Mouse (Mus musculus) heart, postnatal 0 days (tissue): Measurements from ENCODE around the gene Kcng3. TPM values are rescaled to one million over a fixed set of nuclear protein-coding genes. Genes with fewer than 3 reads are reported as not detected.

Experiments used
- ATAC-seq: fragments of 200-750 bp; cut with Nextera tagmentation; 2 replicates; pipeline ENCODE4 v1.8.0; 2017; ENCODE audit warnings: low read depth, moderate number of reproducible peaks, moderate library complexity; ENCODE audit not compliant: insufficient read depth
- DNase-seq: peaks from one replicate; pipeline ENCODE4 v3.0.0-alpha.2; 2016; ENCODE audit warnings: low spot score
- H3K27ac ChIP-seq: fragments of 300-500 bp; sonication (generic); 2 replicates; pipeline ENCODE4 v1.5.1; 2014; ENCODE audit warnings: low read depth, mild to moderate bottlenecking
- H3K27me3 ChIP-seq: fragments of 300-500 bp; sonication (generic); 2 replicates; pipeline ENCODE4 v1.6.1; 2014; ENCODE audit warnings: low read length, mixed read lengths; ENCODE audit not compliant: control insufficient read depth, insufficient read depth
- H3K36me3 ChIP-seq: fragments of 300-500 bp; sonication (generic); replicated peaks from 2 replicates; pipeline ENCODE4 v1.6.1; 2014; ENCODE audit warnings: low read length, mixed read lengths; ENCODE audit not compliant: control insufficient read depth, insufficient read depth
- H3K4me1 ChIP-seq: fragments of 300-500 bp; sonication (generic); 2 replicates; pipeline ENCODE4 v1.6.1; 2014; ENCODE audit warnings: antibody characterized with exemption; ENCODE audit not compliant: control insufficient read depth, insufficient read depth
- H3K4me2 ChIP-seq: fragments of 300-500 bp; sonication (generic); 2 replicates; pipeline ENCODE4 v1.6.1; 2014; ENCODE audit warnings: low read depth, mild to moderate bottlenecking, low read length, moderate library complexity
- H3K4me3 ChIP-seq: fragments of 300-500 bp; sonication (generic); 2 replicates; pipeline ENCODE4 v1.5.1; 2014; ENCODE audit warnings: low read depth, low read length
- H3K9ac ChIP-seq: fragments of 300-500 bp; sonication (generic); replicated peaks from 2 replicates; pipeline ENCODE4 v1.6.1; 2014; ENCODE audit warnings: low read depth, low read length, mixed read lengths
- H3K9me3 ChIP-seq: fragments of 300-500 bp; sonication (generic); replicated peaks from 2 replicates; pipeline ENCODE4 v1.6.1; 2016; ENCODE audit warnings: low read length; ENCODE audit not compliant: control insufficient read depth
- CTCF ChIP-seq: IDR thresholded peaks from 2 replicates; pipeline ENCODE4 v1.5.1; 2016; ENCODE audit warnings: antibody characterized with exemption, control low read depth, low read depth
- EP300 ChIP-seq: IDR thresholded peaks from 2 replicates; pipeline ENCODE4 v1.6.1; 2016; ENCODE audit warnings: antibody characterized with exemption, low read depth
- WGBS: fragments of 180-500 bp; shearing (Covaris S2); extraction: QIAGEN DNeasy Blood & Tissue Kit; methylation state at CpG from one replicate; pipeline ENCODE4 v1.1.7; 2014; 5-methylcytosine and 5-hydroxymethylcytosine counted together
- polyA plus RNA-seq: library from polyadenylated mRNA; unstranded; fragments of >200 nt; fragmentation: Nextera tagmentation; extraction: Ambion mirVana; gene quantifications from 2 replicates; pipeline ENCODE4 v1.2.1, GENCODE M21; 2015
- total RNA-seq: library from RNA; depleted of rRNA; stranded (reverse); fragments of >200 nt; gene quantifications from 2 replicates; pipeline ENCODE4 v1.2.3, GENCODE M21; 2014; ENCODE audit warnings: low replicate concordance

Kcng3 gene
- total and polyA plus RNA-seq, 2 experiments from 2014 or later: not detected

DNA sequence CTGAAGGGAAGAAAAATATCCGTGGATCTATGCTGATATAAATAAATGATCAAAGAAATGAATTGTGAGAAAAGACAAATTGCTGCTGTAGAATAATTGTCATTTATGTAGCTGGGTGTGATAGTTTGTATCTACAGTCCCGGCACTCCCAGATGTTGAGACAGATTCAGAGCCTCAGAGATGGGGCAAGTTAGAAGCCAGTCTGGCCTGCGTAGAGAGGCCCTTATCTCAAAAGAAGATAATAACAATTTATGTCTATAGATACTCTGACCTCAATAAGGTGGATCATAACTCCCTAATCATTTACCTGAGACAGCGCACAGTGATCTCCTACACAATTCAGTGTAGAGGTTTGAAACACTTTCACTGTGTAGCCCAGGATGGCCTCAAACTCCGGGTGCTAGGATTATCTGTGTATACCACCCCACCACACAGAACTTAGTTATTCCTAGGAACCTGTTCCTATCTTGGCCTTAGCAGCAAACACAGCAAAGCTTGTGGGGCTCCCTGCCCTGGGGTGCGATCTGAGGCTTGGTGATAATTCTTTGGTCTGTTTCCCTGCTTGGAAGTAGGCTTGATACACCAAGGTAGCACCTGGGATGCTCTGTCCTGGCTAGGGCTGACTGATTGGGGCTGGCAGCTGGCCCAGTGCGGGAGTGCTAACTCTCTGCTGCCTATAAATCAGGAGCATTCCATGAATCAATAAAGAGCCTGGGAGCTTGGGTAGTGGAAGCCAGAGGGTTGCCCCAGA lies 19.4 kb upstream of the Kcng3 start:
- no peak for DNase-seq
- Histone ChIP-seq H3K4me1 (no peaks in the 10 kb centered on the region), H3K9me3 (no peaks in the 10 kb centered on the region), H3K27me3 (no peaks in the 10 kb centered on the region), H3K9ac (no peak overlapping the region), H3K36me3 (no peaks in the 10 kb centered on the region), H3K4me3 (no peak overlapping the region), H3K27ac (no peak overlapping the region), H3K4me2 (no peak overlapping the region)
- no peak for ATAC-seq
- TF ChIP-seq CTCF (no peak), EP300 (no peak)
- 79% methylated on average over 7 of the region's 7 CpGs for WGBS

DNA sequence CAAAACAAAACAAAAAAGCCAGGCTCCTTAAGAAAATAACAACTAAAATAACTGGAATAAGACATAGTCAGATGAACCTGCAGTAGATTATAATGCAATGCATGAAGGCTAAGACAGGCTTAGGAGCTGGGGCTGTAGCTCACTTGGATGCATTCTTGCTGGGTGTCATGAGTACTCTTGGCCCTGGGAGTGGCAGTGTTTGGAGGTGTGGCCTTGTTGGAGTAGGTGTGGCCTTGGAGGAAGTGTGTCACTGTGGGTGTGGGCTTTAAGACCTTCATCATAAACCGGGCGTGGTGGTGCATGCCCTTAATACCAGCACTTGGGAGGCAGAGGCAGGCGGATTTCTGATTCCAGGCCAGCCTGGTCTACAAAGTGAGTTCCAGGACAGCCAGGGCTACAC lies 18.3 kb upstream of the Kcng3 start:
- ATAC-seq (no peak), DNase-seq (no peak)
- Histone ChIP-seq H3K4me2 (no peak overlapping the region), H3K27ac (no peak overlapping the region), H3K36me3 (no peaks in the 10 kb centered on the region), H3K9me3 (no peaks in the 10 kb centered on the region), H3K4me3 (no peak overlapping the region), H3K4me1 (no peaks in the 10 kb centered on the region), H3K27me3 (no peaks in the 10 kb centered on the region), H3K9ac (no peak overlapping the region)
- 87% methylated on average over 3 of the region's 3 CpGs for WGBS
- TF ChIP-seq CTCF: no peak
- TF ChIP-seq EP300: no peak

DNA sequence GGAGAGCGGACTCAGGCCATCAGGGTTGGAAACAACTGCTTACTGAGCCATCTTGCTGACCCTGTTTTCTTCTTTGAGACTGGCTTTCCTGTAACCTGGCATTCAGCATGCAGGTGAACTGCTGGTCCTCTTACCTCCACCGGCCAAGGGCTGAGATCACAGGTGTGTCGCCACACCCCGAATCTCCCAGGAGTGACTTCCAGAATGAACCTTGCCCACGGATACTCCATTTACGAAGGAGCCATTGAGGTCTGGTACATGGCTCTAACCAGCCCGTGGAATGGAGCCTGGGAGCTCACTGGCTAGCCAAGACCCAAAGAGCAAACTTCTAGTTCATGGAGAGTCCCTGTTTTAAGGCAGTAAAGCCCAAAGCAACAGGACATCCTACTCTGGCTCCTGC lies 15.7 kb upstream of the Kcng3 start:
- Histone ChIP-seq H3K36me3 (no peaks in the 10 kb centered on the region), H3K4me3 (no peak overlapping the region), H3K4me2 (no peak overlapping the region), H3K9ac (no peak overlapping the region), H3K27me3 (no peaks in the 10 kb centered on the region), H3K4me1 (no peaks in the 10 kb centered on the region), H3K27ac (no peak overlapping the region), H3K9me3 (no peaks in the 10 kb centered on the region)
- TF ChIP-seq EP300: no peak
- TF ChIP-seq CTCF: no peak
- ATAC-seq (no peak), DNase-seq (no peak)
- WGBS: 94% methylated on average over 7 of the region's 7 CpGs

DNA sequence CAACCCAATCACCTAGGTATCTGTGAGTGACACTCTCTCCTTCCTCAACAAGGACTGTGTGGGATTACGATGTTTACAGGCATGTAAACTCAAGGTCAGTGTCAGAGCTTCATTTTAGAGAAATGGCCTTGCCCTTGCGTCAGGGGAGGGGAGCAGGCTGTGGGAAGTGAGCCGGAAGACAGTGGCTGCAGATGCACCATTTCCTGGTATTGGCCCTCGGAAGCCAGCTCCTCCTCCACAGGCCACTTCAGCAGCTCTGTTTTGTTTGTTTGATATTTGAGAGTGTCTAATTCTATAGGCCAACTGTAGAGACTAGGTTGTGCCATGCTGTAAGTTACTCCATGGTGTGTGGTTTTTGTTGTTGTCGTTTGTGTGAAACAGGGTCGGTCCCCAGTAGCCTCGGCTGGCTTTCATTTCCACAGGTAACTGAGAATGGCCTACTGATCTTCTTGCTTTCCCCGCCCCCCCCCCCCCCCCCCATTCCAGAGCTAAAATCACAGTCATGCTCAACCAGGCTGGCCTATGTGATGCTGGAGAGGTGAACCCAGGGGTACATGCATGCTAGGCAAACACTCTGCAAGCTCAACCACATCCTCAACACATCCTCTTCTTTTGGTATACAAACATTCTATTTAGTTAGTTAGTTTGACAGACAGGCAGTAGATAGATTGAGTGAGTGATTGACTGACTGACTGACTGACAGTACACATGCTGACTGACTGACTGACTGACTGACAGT lies 14.9 kb upstream of the Kcng3 start:
- H3K4me2 ChIP-seq: no peak overlapping the region
- no peak for TF ChIP-seq EP300
- no peak for TF ChIP-seq CTCF
- H3K27ac ChIP-seq: no peak overlapping the region
- no peak for DNase-seq
- no peaks in the 10 kb centered on the region for H3K4me1 ChIP-seq
- H3K9me3 ChIP-seq: no peaks in the 10 kb centered on the region
- WGBS: 70% methylated on average over 8 of the region's 8 CpGs
- no peak overlapping the region for H3K9ac ChIP-seq
- H3K36me3 ChIP-seq: no peaks in the 10 kb centered on the region
- H3K4me3 ChIP-seq: no peak overlapping the region
- no peaks in the 10 kb centered on the region for H3K27me3 ChIP-seq
- no peak for ATAC-seq

DNA sequence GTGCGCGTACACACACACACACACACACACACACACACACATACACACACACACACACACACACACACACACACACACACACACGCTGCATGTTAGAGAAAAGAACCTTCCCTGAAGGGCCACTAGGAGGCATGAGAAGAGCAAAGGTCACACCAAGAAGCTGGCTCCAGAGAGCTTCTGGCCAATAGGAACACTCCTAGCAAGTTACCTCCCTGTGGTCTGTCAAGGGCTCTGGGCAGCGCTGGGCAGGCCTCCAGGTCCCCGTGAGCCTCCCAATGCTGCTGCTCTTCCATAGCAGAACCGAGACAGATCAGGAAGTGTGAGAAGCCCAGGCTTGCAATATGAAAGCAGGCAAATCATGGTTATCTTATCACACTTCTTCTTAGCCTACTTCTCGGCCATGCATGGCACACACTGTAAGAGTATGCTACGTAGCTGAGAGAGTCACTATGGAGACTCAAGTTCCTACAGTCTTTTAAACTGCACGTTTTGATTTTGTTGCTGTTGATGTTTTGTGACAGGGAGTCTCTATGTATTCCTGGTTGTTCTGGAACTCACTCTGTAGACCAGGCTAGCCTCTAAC lies 13.6 kb upstream of the Kcng3 start:
- DNase-seq: peak; percentile 73
- peak overlapping the region; percentile 1; the same call in 1 of the 2 replicates for H3K27ac ChIP-seq
- no peaks in the 10 kb centered on the region for H3K27me3 ChIP-seq
- no peaks in the 10 kb centered on the region for H3K4me1 ChIP-seq
- TF ChIP-seq CTCF (peak; percentile 55), EP300 (no peak)
- no peak overlapping the region for H3K9ac ChIP-seq
- H3K36me3 ChIP-seq: no peaks in the 10 kb centered on the region
- H3K4me2 ChIP-seq: peak overlapping the region; percentile 30; the same call in 1 of the 2 replicates
- H3K4me3 ChIP-seq: no peak overlapping the region
- peak; percentile 93 for ATAC-seq
- WGBS: 30% methylated on average over 8 of the region's 9 CpGs
- H3K9me3 ChIP-seq: no peaks in the 10 kb centered on the region
